Mouse (Mus musculus): Measurements from ENCODE around the gene Trnp1. TPM values are rescaled to one million over a fixed set of nuclear protein-coding genes. Genes with fewer than 3 reads are reported as not detected.

The Trnp1 gene
- polyA plus RNA-seq, 1 experiment from 2014 or later, result 0.21 TPM

DNA sequence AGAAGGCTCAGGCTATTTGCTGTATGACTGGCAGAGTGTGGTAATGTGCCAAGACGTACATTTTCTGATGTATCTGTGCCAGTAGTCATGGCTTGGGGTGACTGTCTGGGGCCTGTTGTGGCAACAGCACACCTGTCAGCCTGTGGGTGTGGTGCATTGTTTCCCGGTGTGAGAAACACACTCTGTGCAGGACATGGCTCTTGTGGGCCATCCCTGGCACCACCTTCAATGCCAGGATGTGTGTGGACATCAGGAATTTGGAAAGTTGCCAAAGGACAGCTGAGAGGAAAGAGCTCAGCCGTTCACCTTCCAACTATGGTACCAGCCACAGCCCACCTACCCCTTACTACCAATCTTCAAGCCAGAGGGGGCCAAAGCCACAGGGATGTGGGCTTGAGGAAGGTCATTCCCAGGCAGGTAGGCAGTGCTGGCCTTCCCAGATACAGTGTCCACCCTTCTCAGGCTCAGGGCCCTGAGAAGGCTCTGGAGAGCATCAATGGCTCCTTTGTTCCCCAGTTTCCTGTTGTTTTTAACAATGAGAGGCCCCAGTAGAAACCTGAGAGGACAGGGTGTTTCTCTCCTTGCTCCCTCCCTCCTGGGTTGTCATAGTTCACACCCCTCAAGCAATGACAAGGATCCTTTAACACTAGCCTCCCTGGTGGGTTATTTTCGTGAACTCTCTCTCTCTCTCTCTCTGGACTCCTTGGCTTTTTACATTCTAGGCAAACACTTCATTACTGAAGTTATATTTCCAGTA lies 8.7 kb downstream of the Trnp1 start:
- no peaks in the 10 kb centered on the region for H3K36me3 ChIP-seq (ENCODE audit: control insufficient read depth, insufficient read depth, low read length)
- H3K4me3 ChIP-seq (ENCODE audit: low read depth, low read length), result no peak overlapping the region
- no peak for DNase-seq (ENCODE audit: low spot score)
- ATAC-seq (replicated peaks; ENCODE audit: low FRiP score), result no peak
- peaks cover 19% of the 10 kb centered on the region for H3K27me3 ChIP-seq (replicated peaks; ENCODE audit: control insufficient read depth, insufficient read depth, low read length)
- H3K27ac ChIP-seq (ENCODE audit: low read depth, low read length), result no peak overlapping the region
- WGBS, result 69% methylated on average over 4 of the region's 4 CpGs
- no peak overlapping the region for H3K9ac ChIP-seq (ENCODE audit: low read depth, low read length)
- no peak overlapping the region for H3K4me2 ChIP-seq
- H3K9me3 ChIP-seq (ENCODE audit: control insufficient read depth, low read length), result no peaks in the 10 kb centered on the region
- peaks cover 22% of the 10 kb centered on the region for H3K4me1 ChIP-seq (replicated peaks; ENCODE audit: control insufficient read depth, insufficient read depth, low read length)

DNA sequence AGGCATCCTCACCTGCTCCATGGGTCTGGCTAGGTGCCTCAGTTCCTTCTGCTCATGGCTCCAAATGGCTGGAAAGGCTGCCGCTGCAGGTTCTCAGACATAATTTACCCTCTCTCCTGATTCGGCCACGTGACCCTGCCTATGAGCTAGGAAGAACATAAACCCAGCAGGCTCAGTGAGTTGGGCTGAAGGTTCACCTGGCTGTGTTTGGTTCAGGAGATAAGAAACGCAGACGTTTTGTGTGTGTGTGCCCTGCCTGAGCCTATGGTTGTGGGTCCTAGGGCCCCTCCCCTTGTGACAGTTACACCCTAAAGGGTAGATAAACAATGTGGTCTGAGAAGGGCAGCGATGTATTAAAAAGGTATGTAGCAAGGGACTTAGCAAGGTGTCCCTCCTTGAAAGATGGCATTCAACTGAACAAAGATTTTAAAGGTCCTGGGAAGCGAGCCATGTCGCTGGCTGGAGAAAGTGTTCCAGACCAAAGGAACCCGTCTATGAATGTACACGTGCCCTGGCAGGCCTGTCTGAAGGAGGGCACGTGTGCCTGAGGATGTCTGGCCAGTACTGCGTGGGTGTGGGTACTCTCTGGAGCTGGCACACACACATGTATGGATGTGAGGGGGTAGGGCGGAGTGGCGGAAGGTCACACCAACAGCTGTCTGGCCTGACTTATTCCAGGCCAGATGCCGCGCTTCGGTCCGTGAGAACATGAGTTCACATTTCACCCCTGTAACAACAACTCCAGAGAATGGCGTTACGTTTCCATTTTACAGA lies 9.5 kb downstream of the Trnp1 start:
- Histone ChIP-seq H3K9ac (ENCODE audit: low read depth, low read length) (no peak overlapping the region), H3K4me3 (ENCODE audit: low read depth, low read length) (no peak overlapping the region), H3K27ac (ENCODE audit: low read depth, low read length) (no peak overlapping the region; the same call in 1 of the 2 replicates), H3K4me2 (no peak overlapping the region), H3K4me1 (replicated peaks; ENCODE audit: control insufficient read depth, insufficient read depth, low read length) (peaks cover 29% of the 10 kb centered on the region), H3K9me3 (ENCODE audit: control insufficient read depth, low read length) (no peaks in the 10 kb centered on the region), H3K27me3 (replicated peaks; ENCODE audit: control insufficient read depth, insufficient read depth, low read length) (peaks cover 26% of the 10 kb centered on the region), H3K36me3 (ENCODE audit: control insufficient read depth, insufficient read depth, low read length) (no peaks in the 10 kb centered on the region)
- ATAC-seq (replicated peaks; ENCODE audit: low FRiP score), result peak; percentile 76
- no peak for DNase-seq (ENCODE audit: low spot score)
- WGBS, result 75% methylated on average over 20 of the region's 20 CpGs

- 88% methylated on average over 26 of the region's 26 CpGs for WGBS
- DNase-seq (ENCODE audit: low spot score), result no peak
Measured at GRCm38 (mm10) chr4:133486673-133487357, 11.5 kb downstream of the Trnp1 start.

DNA sequence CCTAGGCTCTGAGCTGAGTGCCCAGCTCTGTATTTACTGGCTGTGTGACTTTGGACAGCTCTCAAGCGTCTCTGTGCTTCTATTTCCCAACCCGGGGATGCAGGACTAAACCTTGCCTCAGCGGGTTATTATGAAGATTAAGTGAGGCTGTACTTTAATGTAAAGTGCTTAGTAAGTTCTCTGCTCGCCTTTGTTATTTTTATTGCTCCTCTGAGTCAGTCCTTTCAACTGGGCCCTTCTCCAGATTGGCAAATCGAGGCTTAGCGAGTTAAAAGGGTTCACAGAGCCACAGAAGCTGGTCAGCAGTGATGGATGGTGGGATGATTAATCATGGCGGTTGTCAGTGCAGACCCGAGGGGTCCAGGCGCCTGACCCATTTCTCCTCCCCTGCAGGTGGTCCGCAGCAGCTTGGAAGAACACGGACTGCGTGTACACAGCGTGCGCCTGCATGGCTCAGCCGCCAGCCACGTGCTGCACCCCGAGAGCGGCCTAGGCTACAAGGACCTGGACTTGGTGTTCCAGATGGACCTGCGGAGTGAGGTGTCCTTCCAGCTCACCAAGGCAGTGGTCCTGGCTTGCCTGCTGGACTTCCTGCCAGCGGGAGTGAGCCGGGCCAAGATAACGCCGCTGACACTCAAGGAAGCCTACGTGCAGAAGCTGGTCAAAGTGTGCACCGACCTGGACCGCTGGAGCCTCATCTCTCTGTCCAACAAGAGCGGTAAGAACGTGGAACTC lies 12.5 kb downstream of the Trnp1 start:
- no peak overlapping the region for H3K27ac ChIP-seq (ENCODE audit: low read depth, low read length)
- 78% methylated on average over 28 of the region's 28 CpGs for WGBS
- DNase-seq (ENCODE audit: low spot score) (no peak), ATAC-seq (replicated peaks; ENCODE audit: low FRiP score) (no peak)
- no peak overlapping the region for H3K4me2 ChIP-seq
- peaks cover 48% of the 10 kb centered on the region for H3K27me3 ChIP-seq (replicated peaks; ENCODE audit: control insufficient read depth, insufficient read depth, low read length)
- no peak overlapping the region for H3K4me3 ChIP-seq (ENCODE audit: low read depth, low read length)
- no peak overlapping the region for H3K9ac ChIP-seq (ENCODE audit: low read depth, low read length)
- H3K4me1 ChIP-seq (replicated peaks; ENCODE audit: control insufficient read depth, insufficient read depth, low read length), result peaks cover 19% of the 10 kb centered on the region
- no peaks in the 10 kb centered on the region for H3K9me3 ChIP-seq (ENCODE audit: control insufficient read depth, low read length)
- no peaks in the 10 kb centered on the region for H3K36me3 ChIP-seq (ENCODE audit: control insufficient read depth, insufficient read depth, low read length)

More at GRCm38 (mm10) chr4:133486673-133487357, 11.5 kb downstream of the Trnp1 start:
- Histone ChIP-seq H3K4me1 (replicated peaks; ENCODE audit: control insufficient read depth, insufficient read depth, low read length) (peaks cover 27% of the 10 kb centered on the region), H3K36me3 (ENCODE audit: control insufficient read depth, insufficient read depth, low read length) (no peaks in the 10 kb centered on the region), H3K9me3 (ENCODE audit: control insufficient read depth, low read length) (no peaks in the 10 kb centered on the region), H3K27me3 (replicated peaks; ENCODE audit: control insufficient read depth, insufficient read depth, low read length) (peaks cover 38% of the 10 kb centered on the region), H3K27ac (ENCODE audit: low read depth, low read length) (no peak overlapping the region), H3K4me3 (ENCODE audit: low read depth, low read length) (no peak overlapping the region), H3K9ac (ENCODE audit: low read depth, low read length) (no peak overlapping the region), H3K4me2 (no peak overlapping the region)
- no peak for ATAC-seq (replicated peaks; ENCODE audit: low FRiP score)

DNA sequence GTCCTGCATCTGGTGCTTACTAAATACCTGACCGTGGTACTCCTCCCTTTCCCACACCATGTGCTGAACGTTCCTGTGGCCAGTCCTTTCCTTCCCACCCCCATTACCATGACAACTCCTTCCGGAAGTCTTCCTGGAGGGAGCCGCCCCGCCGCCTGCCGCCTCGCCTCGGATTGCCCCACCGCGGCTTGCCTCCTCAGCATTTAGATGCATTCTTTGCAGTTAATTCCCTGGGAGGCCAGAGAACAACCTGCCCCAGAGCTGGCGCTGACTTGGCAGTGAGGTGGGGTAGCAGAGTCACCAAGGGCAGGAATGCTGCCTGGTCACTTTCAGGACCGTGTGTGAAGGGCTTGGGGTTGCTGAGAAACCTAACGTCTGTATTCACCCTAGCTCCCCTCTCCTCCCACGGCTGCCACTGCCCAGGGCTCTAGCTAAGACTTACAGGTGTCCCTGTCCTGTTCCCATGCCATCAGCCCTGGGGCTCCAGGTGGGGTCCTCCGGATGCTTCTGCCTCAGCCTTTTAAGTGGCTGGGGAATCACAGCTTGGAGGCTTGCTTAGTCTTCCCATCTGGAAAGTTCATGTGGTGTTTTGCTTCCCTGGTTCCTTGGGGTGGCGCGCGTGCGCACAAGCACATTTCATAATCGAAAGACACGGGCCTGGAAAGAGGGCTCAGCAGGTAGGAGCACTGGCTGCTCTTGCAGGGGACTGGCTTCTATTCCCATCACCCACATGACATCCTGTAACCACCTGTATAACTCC lies 13.9 kb downstream of the Trnp1 start:
- no peak overlapping the region for H3K4me3 ChIP-seq (ENCODE audit: low read depth, low read length)

DNA sequence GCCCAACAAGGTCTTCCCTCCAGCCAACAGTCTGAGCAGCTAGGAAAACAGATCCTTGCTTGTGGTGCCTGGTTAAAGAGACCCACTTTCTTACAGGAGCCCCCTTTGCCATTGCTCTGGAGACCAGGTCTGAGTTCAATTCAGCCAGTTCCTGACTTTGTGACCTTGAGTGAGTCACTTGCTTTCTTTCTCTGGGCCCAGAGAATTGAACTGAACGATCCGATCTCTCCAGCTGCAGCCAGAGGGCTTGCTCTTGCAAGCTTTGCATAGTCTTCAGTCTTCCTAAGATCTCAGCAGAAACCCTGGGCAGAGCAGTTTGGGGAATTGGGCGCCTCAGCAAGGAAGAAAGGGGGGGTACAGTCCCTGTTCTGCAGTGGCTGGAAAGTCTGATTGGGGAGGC lies 15.9 kb downstream of the Trnp1 start:
- Histone ChIP-seq H3K27me3 (replicated peaks; ENCODE audit: control insufficient read depth, insufficient read depth, low read length) (peaks cover 68% of the 10 kb centered on the region), H3K9me3 (ENCODE audit: control insufficient read depth, low read length) (no peaks in the 10 kb centered on the region), H3K36me3 (ENCODE audit: control insufficient read depth, insufficient read depth, low read length) (no peaks in the 10 kb centered on the region), H3K27ac (ENCODE audit: low read depth, low read length) (no peak overlapping the region), H3K4me1 (replicated peaks; ENCODE audit: control insufficient read depth, insufficient read depth, low read length) (peaks cover 12% of the 10 kb centered on the region), H3K9ac (ENCODE audit: low read depth, low read length) (no peak overlapping the region), H3K4me3 (ENCODE audit: low read depth, low read length) (no peak overlapping the region), H3K4me2 (no peak overlapping the region)
- 80% methylated on average over 3 of the region's 3 CpGs for WGBS
- ATAC-seq (replicated peaks; ENCODE audit: low FRiP score) (no peak), DNase-seq (ENCODE audit: low spot score) (no peak)

More for the DNA sequence above, 13.9 kb downstream of the Trnp1 start:
- peaks cover 57% of the 10 kb centered on the region for H3K27me3 ChIP-seq (replicated peaks; ENCODE audit: control insufficient read depth, insufficient read depth, low read length)
- DNase-seq (ENCODE audit: low spot score) (peak; percentile 33), ATAC-seq (replicated peaks; ENCODE audit: low FRiP score) (no peak)
- H3K9me3 ChIP-seq (ENCODE audit: control insufficient read depth, low read length), result no peaks in the 10 kb centered on the region
- 13% methylated on average over 22 of the region's 22 CpGs for WGBS
- no peak overlapping the region; the same call in 1 of the 2 replicates for H3K27ac ChIP-seq (ENCODE audit: low read depth, low read length)
- no peaks in the 10 kb centered on the region for H3K36me3 ChIP-seq (ENCODE audit: control insufficient read depth, insufficient read depth, low read length)
- no peak overlapping the region for H3K9ac ChIP-seq (ENCODE audit: low read depth, low read length)
- peaks cover 23% of the 10 kb centered on the region for H3K4me1 ChIP-seq (replicated peaks; ENCODE audit: control insufficient read depth, insufficient read depth, low read length)
- H3K4me2 ChIP-seq, result peak overlapping the region; percentile 49

- no peak for ATAC-seq (replicated peaks; ENCODE audit: low FRiP score)
- no peaks in the 10 kb centered on the region for H3K9me3 ChIP-seq (ENCODE audit: control insufficient read depth, low read length)
- no peak overlapping the region for H3K4me2 ChIP-seq
- peaks cover 72% of the 10 kb centered on the region for H3K27me3 ChIP-seq (replicated peaks; ENCODE audit: control insufficient read depth, insufficient read depth, low read length)
- no peak overlapping the region for H3K9ac ChIP-seq (ENCODE audit: low read depth, low read length)
- WGBS, result 35% methylated on average over 4 of the region's 4 CpGs
- no peak overlapping the region for H3K27ac ChIP-seq (ENCODE audit: low read depth, low read length)
- H3K4me1 ChIP-seq (replicated peaks; ENCODE audit: control insufficient read depth, insufficient read depth, low read length), result peaks cover 12% of the 10 kb centered on the region
- no peaks in the 10 kb centered on the region for H3K36me3 ChIP-seq (ENCODE audit: control insufficient read depth, insufficient read depth, low read length)
- H3K4me3 ChIP-seq (ENCODE audit: low read depth, low read length), result no peak overlapping the region
- no peak for DNase-seq (ENCODE audit: low spot score)
Measured at GRCm38 (mm10) chr4:133481488-133481887, 16.9 kb downstream of the Trnp1 start.

Measured in liver, embryonic 11.5 days (tissue).